Mouse (Mus musculus) ES-E14 (cell line): ENCODE measurements around the gene Cdk5r2.

Source experiments
- CHD2 ChIP-seq: IDR thresholded peaks from 2 replicates; pipeline ENCODE4 v1.6.1; 2014; ENCODE audit warnings: mild to moderate bottlenecking, low read depth, low read length, inconsistent platforms
- MAFK ChIP-seq: IDR thresholded peaks from 2 replicates; pipeline ENCODE4 v1.6.1; 2014; ENCODE audit warnings: mild to moderate bottlenecking, low read depth, low read length, inconsistent platforms; ENCODE audit not compliant: insufficient read depth
- ZC3H11A ChIP-seq: IDR thresholded peaks from 2 replicates; pipeline ENCODE4 v1.6.1; 2012; ENCODE audit warnings: low read depth, mild to moderate bottlenecking, inconsistent platforms, low read length, borderline replicate concordance

- TF ChIP-seq ZC3H11A, result no peak
- no peak for TF ChIP-seq MAFK
- TF ChIP-seq CHD2, result no peak
These were observed 1.6 kb downstream of the Cdk5r2 start for GRCm38 (mm10) chr1:74856439-74856720.
